Mouse (Mus musculus) brain, adult 2 months (tissue): Measurements from ENCODE around the gene Akap12.

Source experiments
- DNase-seq: peaks from one replicate; pipeline ENCODE4 v3.0.0; 2011; ENCODE audit warnings: low read depth, low spot score

The Akap12 gene

GRCm38 (mm10) chr10:4356640-4357039, 90.5 kb downstream of the Akap12 start:
- DNase-seq: no peak

GRCm38 (mm10) chr10:4357435-4357834, 91.3 kb downstream of the Akap12 start:
- DNase-seq: peak; percentile 20

- DNase-seq: no peak
Measured at GRCm38 (mm10) chr10:4364618-4365017, 98.4 kb downstream of the Akap12 start.

GRCm38 (mm10) chr10:4370105-4370504, 103.9 kb downstream of the Akap12 start:
- no peak for DNase-seq

- peak; percentile 85 for DNase-seq
Measured at GRCm38 (mm10) chr10:4372011-4372410, 105.8 kb downstream of the Akap12 start.

- no peak for DNase-seq
Measured at GRCm38 (mm10) chr10:4373558-4373957, 107.4 kb downstream of the Akap12 start.

GRCm38 (mm10) chr10:4374239-4374638, 108.1 kb downstream of the Akap12 start:
- DNase-seq: no peak

- no peak for DNase-seq
Measured at GRCm38 (mm10) chr10:4374734-4375133, 108.6 kb downstream of the Akap12 start.

- DNase-seq: no peak
Measured at GRCm38 (mm10) chr10:4375267-4375666, 109.1 kb downstream of the Akap12 start.

GRCm38 (mm10) chr10:4376461-4376860, 110.3 kb downstream of the Akap12 start:
- DNase-seq: no peak

- DNase-seq: no peak
Measured at GRCm38 (mm10) chr10:4376931-4377330, 110.8 kb downstream of the Akap12 start.

- no peak for DNase-seq
Measured at GRCm38 (mm10) chr10:4380748-4381147, 114.6 kb downstream of the Akap12 start.

- DNase-seq: no peak
Measured at GRCm38 (mm10) chr10:4384244-4384643, 118.1 kb downstream of the Akap12 start.

GRCm38 (mm10) chr10:4386609-4387591, 120.7 kb downstream of the Akap12 start:
- DNase-seq: peak; percentile 98

- peak; percentile 84 for DNase-seq
Measured at GRCm38 (mm10) chr10:4387701-4388383, 121.7 kb downstream of the Akap12 start, which contains the start of gene Zbtb2. TSS of gene Zbtb2 (minus strand) at chr10:4388108.

- DNase-seq: peak; percentile 37
Measured at GRCm38 (mm10) chr10:4388384-4388745, 122.2 kb downstream of the Akap12 start.

GRCm38 (mm10) chr10:4389036-4389435, 122.9 kb downstream of the Akap12 start:
- DNase-seq: peak; percentile 30

GRCm38 (mm10) chr10:4389461-4390112, 123.4 kb downstream of the Akap12 start:
- DNase-seq: no peak

GRCm38 (mm10) chr10:4390550-4390949, 124.4 kb downstream of the Akap12 start:
- DNase-seq: no peak

GRCm38 (mm10) chr10:4391076-4391475, 124.9 kb downstream of the Akap12 start:
- DNase-seq: no peak

GRCm38 (mm10) chr10:4391851-4392250, 125.7 kb downstream of the Akap12 start:
- peak; percentile 69 for DNase-seq

GRCm38 (mm10) chr10:4395321-4395720, 129.1 kb downstream of the Akap12 start:
- DNase-seq: peak; percentile 70
